Comparison of ENCODE assay signal across 21 mouse cellular contexts in the genomic region with DNA sequence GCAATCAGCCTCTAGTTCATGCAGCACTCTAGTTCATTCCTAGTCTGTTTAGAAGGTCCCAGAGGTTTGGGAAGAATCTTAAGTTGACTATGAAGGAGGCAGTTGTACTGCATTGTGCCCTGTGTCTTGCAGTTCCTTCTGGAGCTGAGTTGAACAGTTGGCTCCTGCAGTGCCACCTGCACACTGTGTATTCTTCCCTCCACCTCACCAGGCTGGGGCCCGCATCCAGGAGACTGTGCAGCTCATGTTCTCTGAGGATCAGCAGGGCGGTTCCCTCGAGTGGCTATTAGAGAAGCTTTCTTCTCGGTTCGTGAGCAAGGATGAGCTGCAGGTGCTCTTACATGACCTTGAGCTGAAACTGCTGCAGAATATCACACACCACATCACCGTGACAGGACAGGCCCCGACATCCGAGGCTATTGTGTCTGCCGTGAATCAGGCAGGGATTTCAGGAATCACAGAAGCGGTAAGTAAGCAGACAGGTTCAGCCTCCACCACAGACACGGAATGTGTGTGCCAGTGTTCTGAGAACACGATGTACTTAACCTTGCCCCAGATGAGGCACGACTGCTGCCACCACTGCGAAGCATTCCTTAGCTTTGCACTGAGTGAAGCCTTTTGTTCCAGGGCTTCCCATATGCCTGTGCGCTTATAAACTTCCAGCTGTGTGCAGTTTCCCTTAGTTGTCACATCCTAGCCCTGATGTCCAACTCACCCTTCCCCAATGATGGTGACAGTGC. TPM values are rescaled to one million over a fixed set of nuclear protein-coding genes. Genes with fewer than 3 reads are reported as not detected.
A peak's percentile ranks its signal among the peaks of the same experiment; 100 is the strongest.
DNase-seq lines count a peak whose midpoint lies in the region; TF ChIP-seq lines count a peak whose summit lies in the region.
"Had no signal": no experiment of that assay in that cellular context is flagged by ENCODE, and none has a peak within 500 bp of the region (broad histone marks: within the 10 kb centered on the region; RNA-seq: fewer than 3 reads in every experiment).

No protein-coding gene starts in this region.

- intact Hi-C loops in heart, adult 2 months (cut with DNase I), result no loop called here

- no peak for TF ChIP-seq POLR2A in heart, adult 2 months (IDR thresholded peaks at IDR 0.05; ENCODE audit: insufficient read depth, low read depth, low read length)

- H3K27ac ChIP-seq in heart, adult 2 months, result no peak overlapping the region
- H3K27ac ChIP-seq: forebrain, embryonic 13.5 days; hindbrain, embryonic 12.5 days; limb, embryonic 15.5 days; liver, embryonic 15.5 days; macrophage; midbrain, embryonic 10.5 days; neural tube, embryonic 12.5 days had no signal

- no peak overlapping the region for H3K4me3 ChIP-seq in heart, adult 2 months
- H3K4me3 ChIP-seq: erythroblast, embryonic 14.5 days; forebrain, embryonic 13.5 days; hindbrain, embryonic 12.5 days; limb, embryonic 15.5 days; liver, embryonic 15.5 days; midbrain, embryonic 10.5 days; neural tube, embryonic 12.5 days had no signal

- no peak for TF ChIP-seq CTCF in heart, adult 2 months (IDR thresholded peaks at IDR 0.05)

- no peaks in the 10 kb centered on the region for H3K79me2 ChIP-seq in heart, adult 2 months (replicated peaks; ENCODE audit: control insufficient read depth, insufficient read depth, low read length)

- no peaks in the 10 kb centered on the region for H3K27me3 ChIP-seq in heart, adult 2 months (ENCODE audit: control insufficient read depth, insufficient read depth, low read length)
- H3K27me3 ChIP-seq: CH12.LX; forebrain, embryonic 13.5 days; hindbrain, embryonic 12.5 days; limb, embryonic 15.5 days; liver, embryonic 15.5 days; neural tube, embryonic 12.5 days had no signal

- H3K9ac ChIP-seq in heart, adult 2 months (ENCODE audit: low read depth, low read length), result no peak overlapping the region
- H3K9ac ChIP-seq: hindbrain, embryonic 12.5 days; limb, embryonic 15.5 days; liver, embryonic 15.5 days; neural tube, embryonic 12.5 days had no signal

- 61% methylated on average over 15 of the region's 15 CpGs for WGBS in heart, adult 2 months

- DNase-seq in heart, adult 2 months, result no peak
- no peak for DNase-seq in heart, adult 11 months
- peak; percentile 45 for DNase-seq in layer of hippocampus, adult 11-12 months (ENCODE audit: low spot score)
- no peak for DNase-seq in layer of hippocampus, adult 9-10 months (ENCODE audit: low spot score)
- DNase-seq in urinary bladder, postnatal 14 days (ENCODE audit: low spot score), result peak; percentile 38
- DNase-seq in urinary bladder, postnatal 25 days (ENCODE audit: low spot score), result no peak
- DNase-seq in cerebellum, postnatal 14 days, result no peak
- DNase-seq: cerebellum, adult 2 months; gastrocnemius, postnatal 14 days; kidney, adult 18-20 months; kidney, postnatal 14 days; thymus, postnatal 25 days had no signal

- no peaks in the 10 kb centered on the region for H3K36me3 ChIP-seq in heart, adult 2 months (ENCODE audit: control insufficient read depth, insufficient read depth, low read length)

- TF ChIP-seq EP300 in heart, adult 2 months (IDR thresholded peaks at IDR 0.05; ENCODE audit: insufficient read depth, low read depth, low read length), result peak; percentile 64; the same call in 1 of the 2 replicates

- H3K4me1 ChIP-seq in heart, adult 2 months (ENCODE audit: control insufficient read depth, insufficient read depth, low read length), result no peaks in the 10 kb centered on the region; the same call in 1 of the 2 replicates
- H3K4me1 ChIP-seq: forebrain, embryonic 13.5 days; hindbrain, embryonic 12.5 days; limb, embryonic 15.5 days; midbrain, embryonic 10.5 days; neural tube, embryonic 12.5 days had no signal

RNA-seq across cellular contexts. Expression of a gene that starts 10.9 kb away (rescaled TPM):
- 10 to 100 TPM; 38.2 to 45.4 TPM for total RNA-seq in heart, adult 2 months (2021)
- polyA plus RNA-seq in heart, adult 2 months (2012; rRNA removed), result 57.3 and 59.6 TPM in 2 replicates

RNA-seq across cellular contexts. Expression of a gene that starts 40.8 kb away (rescaled TPM):
- total RNA-seq in heart, adult 2 months (2021), result 10 to 100 TPM; 45.9 to 50.3 TPM
- 34.1 and 50.8 TPM in 2 replicates for polyA plus RNA-seq in heart, adult 2 months (2012; rRNA removed)

Comparison
In these comparisons a context has a peak if more than half of its experiments do, and no peak if none do; other contexts are left out.
1. DNase-seq: peak in layer of hippocampus, adult 11-12 months (single experiment) and urinary bladder, postnatal 14 days (single experiment); none in heart, adult 2 months (0 of 2), heart, adult 11 months (single experiment), layer of hippocampus, adult 9-10 months (single experiment), urinary bladder, postnatal 25 days (single experiment) and cerebellum, postnatal 14 days (0 of 2).